In genomic region chr6:94236899-94237298, GRCm38 (mm10) we compare ENCODE assay signal across 20 mouse cellular contexts. TPM values are rescaled to one million over a fixed set of nuclear protein-coding genes. Genes with fewer than 3 reads are reported as not detected.
"Had no signal": no experiment of that assay in that cellular context is flagged by ENCODE, and none has a peak within 500 bp of the region (broad histone marks: within the 10 kb centered on the region; RNA-seq: fewer than 3 reads in every experiment).

No protein-coding gene starts in this region.

- H3K4me2 ChIP-seq: limb, embryonic 13.5 days; liver, embryonic 12.5 days; liver, embryonic 15.5 days; lung, embryonic 15.5 days; midbrain, embryonic 12.5 days; neural tube, embryonic 13.5 days had no signal

- H3K36me3 ChIP-seq: limb, embryonic 10.5 days; limb, embryonic 13.5 days; liver, embryonic 12.5 days; liver, embryonic 15.5 days; lung, embryonic 15.5 days; midbrain, embryonic 12.5 days; neural tube, embryonic 13.5 days had no signal

- H3K27ac ChIP-seq: kidney, postnatal 0 days; layer of hippocampus, adult 2 months; limb, embryonic 10.5 days; limb, embryonic 13.5 days; liver, embryonic 12.5 days; liver, embryonic 15.5 days; lung, embryonic 15.5 days; macrophage; midbrain, embryonic 12.5 days; neural tube, embryonic 13.5 days had no signal

- H3K9me3 ChIP-seq: limb, embryonic 10.5 days; limb, embryonic 13.5 days; liver, embryonic 12.5 days; liver, embryonic 15.5 days; lung, embryonic 15.5 days; midbrain, embryonic 12.5 days; neural tube, embryonic 13.5 days had no signal

- DNase-seq: layer of hippocampus, adult 9-11 months; liver; lung, adult 18-20 months; lung, postnatal 14 days; thymus, adult 18-20 months; thymus, postnatal 36 days had no signal

- H3K4me3 ChIP-seq: layer of hippocampus, adult 2 months; limb, embryonic 10.5 days; limb, embryonic 13.5 days; liver, embryonic 12.5 days; liver, embryonic 15.5 days; lung, embryonic 15.5 days; midbrain, embryonic 12.5 days; myocyte; neural tube, embryonic 13.5 days had no signal

- ATAC-seq: liver, embryonic 12.5 days; midbrain, embryonic 16.5 days had no signal

- H3K27me3 ChIP-seq: liver, embryonic 12.5 days; liver, embryonic 15.5 days; lung, embryonic 15.5 days; midbrain, embryonic 12.5 days; neural tube, embryonic 13.5 days had no signal

- H3K9ac ChIP-seq: limb, embryonic 13.5 days; liver, embryonic 12.5 days; liver, embryonic 15.5 days; lung, embryonic 15.5 days; midbrain, embryonic 12.5 days; neural tube, embryonic 13.5 days had no signal

RNA-seq across cellular contexts. Expression of gene Magi1, which starts 46.8 kb away (rescaled TPM):
- total RNA-seq: monocyte, adult 5-6 weeks; neutrophil, adult 5-6 weeks had no signal
